In the genomic region with DNA sequence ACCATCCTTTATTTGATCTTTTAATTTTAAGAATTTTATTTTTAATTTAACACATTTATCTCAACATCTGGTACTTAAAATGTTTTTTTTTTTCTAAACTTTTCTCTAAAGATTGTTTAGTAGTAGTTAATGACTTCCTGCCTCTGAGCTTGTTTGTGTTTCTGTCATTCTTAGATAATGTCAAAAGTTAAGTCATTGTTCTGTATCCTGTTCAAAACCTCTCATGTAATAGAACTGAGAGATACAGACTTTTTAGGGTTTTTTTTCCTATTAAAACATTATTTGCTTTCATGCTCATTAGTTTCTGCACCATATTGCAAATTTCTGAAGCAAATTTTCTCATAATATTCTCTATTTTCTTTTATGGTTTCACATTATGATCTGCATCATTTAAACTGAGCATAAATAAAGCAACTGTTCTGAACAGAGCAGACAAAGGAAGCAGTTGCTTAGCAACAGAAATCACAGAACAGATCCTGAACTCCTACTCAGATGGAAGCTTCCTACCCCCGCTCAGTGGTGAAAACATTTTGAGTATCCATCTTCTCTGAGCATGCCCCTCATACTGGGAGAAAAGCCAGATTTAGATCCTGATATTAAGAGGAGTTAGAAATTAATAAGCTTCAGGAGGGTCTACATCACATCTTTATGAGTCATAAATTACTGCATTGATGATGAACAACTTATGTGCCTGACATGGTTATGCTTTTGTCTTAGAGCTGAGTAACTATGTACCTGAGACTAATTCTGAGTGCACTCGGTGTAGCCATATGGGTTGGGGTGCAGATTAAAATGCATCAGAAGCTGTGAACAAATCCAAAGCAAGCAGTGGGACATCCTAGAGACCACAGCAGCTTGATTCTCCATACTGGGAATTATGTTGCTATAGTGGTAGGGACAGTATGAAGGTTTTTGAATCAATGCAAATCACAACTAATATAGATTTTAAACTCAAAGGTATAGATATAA, we compare ENCODE assay signal across 13 mouse cellular contexts.
DNase-seq lines count a peak whose midpoint lies in the region; ATAC-seq and TF ChIP-seq lines count a peak whose summit lies in the region.
"Had no signal": no experiment of that assay in that cellular context is flagged by ENCODE, and none has a peak within 500 bp of the region (broad histone marks: within the 10 kb centered on the region; RNA-seq: fewer than 3 reads in every experiment).

No protein-coding gene starts in this region.

- no peaks in the 10 kb centered on the region for H3K27me3 ChIP-seq in forebrain, embryonic 12.5 days
- H3K27me3 ChIP-seq in neural tube, embryonic 15.5 days (replicated peaks): no peaks in the 10 kb centered on the region
- H3K27me3 ChIP-seq: embryonic facial prominence, embryonic 12.5 days; limb, embryonic 15.5 days; megakaryocyte, embryonic 14.5 days had no signal

- H3K27ac ChIP-seq in forebrain, embryonic 12.5 days: no peak overlapping the region
- H3K27ac ChIP-seq in neural tube, embryonic 15.5 days (replicated peaks): no peak overlapping the region; the same call in 1 of the 2 replicates
- H3K27ac ChIP-seq in gastrocnemius, adult 2 months: no peak overlapping the region
- H3K27ac ChIP-seq: embryonic facial prominence, embryonic 12.5 days; heart, adult 2 months; limb, embryonic 15.5 days had no signal

- WGBS in forebrain, embryonic 12.5 days: 42% methylated on average over 2 of the region's 2 CpGs
- 26% methylated on average over 2 of the region's 2 CpGs for WGBS in neural tube, embryonic 15.5 days

- peaks cover 5% of the 10 kb centered on the region for H3K4me1 ChIP-seq in forebrain, embryonic 12.5 days
- H3K4me1 ChIP-seq in neural tube, embryonic 15.5 days: no peaks in the 10 kb centered on the region
- H3K4me1 ChIP-seq: embryonic facial prominence, embryonic 12.5 days; limb, embryonic 15.5 days; megakaryocyte, embryonic 14.5 days had no signal

- peak; percentile 85 for ATAC-seq in forebrain, embryonic 12.5 days (ENCODE audit: low FRiP score)
- peak; percentile 95 for ATAC-seq in neural tube, embryonic 15.5 days (ENCODE audit: low FRiP score)

- no peak for TF ChIP-seq CTCF in gastrocnemius, adult 2 months (IDR thresholded peaks at IDR 0.05)

- peak; percentile 72 to 83 for DNase-seq in frontal cortex, adult 2 months (ENCODE audit: extremely low spot score in 1 of 2, low spot score in 1 of 2)
- peak; percentile 18 to 52 for DNase-seq in layer of hippocampus, postnatal 36 days
- no peak for DNase-seq in gastrocnemius, adult 2 months
- DNase-seq in cerebellum, adult 11-12 months: no peak
- no peak for DNase-seq in urinary bladder, postnatal 4 days (ENCODE audit: low spot score in 2 of 2)
- DNase-seq: adrenal gland, postnatal 14 days; heart, adult 2 months; kidney, adult 8-10 months had no signal

- intact Hi-C loops in gastrocnemius, adult 2 months (cut with DNase I): no loop called here

- H3K9ac ChIP-seq in forebrain, embryonic 12.5 days: no peak overlapping the region
- H3K9ac ChIP-seq in neural tube, embryonic 15.5 days (replicated peaks): no peak overlapping the region
- H3K9ac ChIP-seq: embryonic facial prominence, embryonic 12.5 days; limb, embryonic 15.5 days had no signal

- no peak overlapping the region for H3K4me2 ChIP-seq in forebrain, embryonic 12.5 days
- H3K4me2 ChIP-seq in neural tube, embryonic 15.5 days: no peak overlapping the region
- H3K4me2 ChIP-seq: embryonic facial prominence, embryonic 12.5 days; limb, embryonic 15.5 days had no signal

- H3K4me3 ChIP-seq in forebrain, embryonic 12.5 days (replicated peaks): no peak overlapping the region
- no peak overlapping the region for H3K4me3 ChIP-seq in neural tube, embryonic 15.5 days (replicated peaks)
- no peak overlapping the region for H3K4me3 ChIP-seq in gastrocnemius, adult 2 months
- H3K4me3 ChIP-seq: embryonic facial prominence, embryonic 12.5 days; heart, adult 2 months; limb, embryonic 15.5 days; megakaryocyte, embryonic 14.5 days had no signal

- H3K9me3 ChIP-seq in forebrain, embryonic 12.5 days: no peaks in the 10 kb centered on the region
- H3K9me3 ChIP-seq in neural tube, embryonic 15.5 days (replicated peaks): no peaks in the 10 kb centered on the region
- H3K9me3 ChIP-seq: embryonic facial prominence, embryonic 12.5 days; limb, embryonic 15.5 days; megakaryocyte, embryonic 14.5 days had no signal

- H3K36me3 ChIP-seq in forebrain, embryonic 12.5 days (replicated peaks): no peaks in the 10 kb centered on the region
- no peaks in the 10 kb centered on the region for H3K36me3 ChIP-seq in neural tube, embryonic 15.5 days
- H3K36me3 ChIP-seq: embryonic facial prominence, embryonic 12.5 days; limb, embryonic 15.5 days had no signal

Comparison
In these comparisons a context has a peak if more than half of its experiments do, and no peak if none do; other contexts are left out.
1. DNase-seq: peak in frontal cortex, adult 2 months (2 of 2) and layer of hippocampus, postnatal 36 days (2 of 2); none in gastrocnemius, adult 2 months (single experiment), cerebellum, adult 11-12 months (single experiment) and urinary bladder, postnatal 4 days (0 of 2).